Mouse (Mus musculus) retina, postnatal 1 day (tissue): ENCODE measurements at regions not wholly inside any gene's neighbourhood (a gene's known extent, or its start where the extent isn't known, plus 50 kb on each side); places are given as distances from the start of the nearest gene placed in this dataset.

Experiments used
- DNase-seq: peaks from one replicate; pipeline ENCODE4 v3.0.0-alpha.2; 2012

- peak; percentile 11 for DNase-seq
These were observed 172.8 kb upstream of the Rnd3 start for GRCm38 (mm10) chr2:51321676-51322075.

GRCm38 (mm10) chr2:51316452-51316851 is 167.5 kb upstream of the Rnd3 start:
- peak; percentile 11 for DNase-seq

GRCm38 (mm10) chr2:51313414-51313813 is 164.5 kb upstream of the Rnd3 start:
- DNase-seq: no peak

- no peak for DNase-seq
These were observed 157.3 kb upstream of the Rnd3 start for GRCm38 (mm10) chr2:51306257-51306656.

- DNase-seq: peak; percentile 31
These were observed 156.5 kb upstream of the Rnd3 start for GRCm38 (mm10) chr2:51305411-51305810.

GRCm38 (mm10) chr2:51304694-51305093 is 155.8 kb upstream of the Rnd3 start:
- no peak for DNase-seq

- DNase-seq: peak; percentile 41
These were observed 141.8 kb upstream of the Rnd3 start for GRCm38 (mm10) chr2:51290659-51291260.

GRCm38 (mm10) chr2:51288678-51289077 is 139.8 kb upstream of the Rnd3 start:
- DNase-seq: no peak

- DNase-seq: no peak
These were observed 136.7 kb upstream of the Rnd3 start for GRCm38 (mm10) chr2:51285632-51286031.

GRCm38 (mm10) chr2:51284781-51285225 is 135.9 kb upstream of the Rnd3 start:
- DNase-seq: peak; percentile 85

GRCm38 (mm10) chr2:51279396-51280045 is 130.6 kb upstream of the Rnd3 start:
- no peak for DNase-seq

- no peak for DNase-seq
These were observed 129.9 kb upstream of the Rnd3 start for GRCm38 (mm10) chr2:51278824-51279223.

- no peak for DNase-seq
These were observed 129.4 kb upstream of the Rnd3 start for GRCm38 (mm10) chr2:51278356-51278755.

- no peak for DNase-seq
These were observed 127.7 kb upstream of the Rnd3 start for GRCm38 (mm10) chr2:51276591-51276990.

- no peak for DNase-seq
These were observed 124.4 kb upstream of the Rnd3 start for GRCm38 (mm10) chr2:51273300-51273699.

GRCm38 (mm10) chr2:51268532-51268931 is 119.6 kb upstream of the Rnd3 start:
- DNase-seq: no peak

- no peak for DNase-seq
These were observed 118.8 kb upstream of the Rnd3 start for GRCm38 (mm10) chr2:51267662-51268061.

- DNase-seq: no peak
These were observed 113.6 kb upstream of the Rnd3 start for GRCm38 (mm10) chr2:51262506-51262905.

- DNase-seq: peak; percentile 35
These were observed 101.9 kb upstream of the Rnd3 start for GRCm38 (mm10) chr2:51250798-51251197.

GRCm38 (mm10) chr2:51241573-51241972 is 92.7 kb upstream of the Rnd3 start:
- DNase-seq: no peak

- DNase-seq: no peak
These were observed 91.1 kb upstream of the Rnd3 start for GRCm38 (mm10) chr2:51240000-51240399.

GRCm38 (mm10) chr2:51238992-51239391 is 90.1 kb upstream of the Rnd3 start:
- DNase-seq: no peak

GRCm38 (mm10) chr2:51238131-51238931 is 89.4 kb upstream of the Rnd3 start:
- peak; percentile 38 for DNase-seq

GRCm38 (mm10) chr2:51237451-51237850 is 88.5 kb upstream of the Rnd3 start:
- peak; percentile 17 for DNase-seq
